Mouse (Mus musculus) right cerebral cortex, adult 18-20 months (tissue): ENCODE measurements at regions not wholly inside any gene's neighbourhood (a gene's known extent, or its start where the extent isn't known, plus 50 kb on each side); places are given as distances from the start of the nearest gene placed in this dataset.

Experiments
- DNase-seq: peaks from one replicate; pipeline ENCODE4 v3.0.0; 2022; ENCODE audit warnings: mixed read lengths

DNA sequence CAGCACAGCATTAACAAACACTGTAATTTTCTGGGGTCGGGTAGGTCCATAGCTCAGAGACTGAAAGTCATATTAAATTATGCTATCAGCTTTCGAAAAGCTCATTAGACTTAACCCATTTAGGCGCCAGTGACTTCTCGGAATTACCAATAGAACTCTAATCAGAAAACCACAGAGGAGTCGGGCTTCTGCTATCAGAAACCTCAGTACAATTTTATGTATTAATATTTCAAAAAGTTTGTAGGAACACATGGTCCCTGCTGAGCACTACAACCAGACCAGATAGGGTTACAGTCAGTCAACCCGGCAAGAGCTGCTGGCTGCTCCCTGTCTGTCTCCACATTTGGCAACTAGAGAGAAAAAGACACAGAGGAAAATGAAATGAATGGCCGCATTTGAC lies 647.3 kb upstream of the Pabpc4l start:
- no peak for DNase-seq

DNA sequence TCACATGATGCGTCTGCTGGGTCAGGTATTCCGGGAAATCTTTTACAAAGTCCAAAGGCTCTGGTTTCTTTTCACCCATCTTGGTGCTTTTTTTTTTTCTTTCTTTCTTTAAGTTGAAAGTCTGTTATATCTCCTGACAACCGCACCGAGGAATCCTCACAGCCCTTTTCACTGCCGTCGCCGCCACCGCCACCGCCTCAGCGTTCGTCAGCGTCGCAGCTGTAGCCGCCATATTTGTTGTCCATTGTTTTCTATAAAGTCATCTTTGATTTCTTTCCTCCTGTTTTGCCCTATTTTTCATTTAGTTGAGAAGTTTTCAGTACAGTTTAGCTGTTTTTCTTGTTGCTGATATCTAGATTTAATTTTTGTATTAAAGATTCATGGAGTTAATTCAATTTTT lies 603.5 kb upstream of the Pabpc4l start:
- DNase-seq, result no peak

DNA sequence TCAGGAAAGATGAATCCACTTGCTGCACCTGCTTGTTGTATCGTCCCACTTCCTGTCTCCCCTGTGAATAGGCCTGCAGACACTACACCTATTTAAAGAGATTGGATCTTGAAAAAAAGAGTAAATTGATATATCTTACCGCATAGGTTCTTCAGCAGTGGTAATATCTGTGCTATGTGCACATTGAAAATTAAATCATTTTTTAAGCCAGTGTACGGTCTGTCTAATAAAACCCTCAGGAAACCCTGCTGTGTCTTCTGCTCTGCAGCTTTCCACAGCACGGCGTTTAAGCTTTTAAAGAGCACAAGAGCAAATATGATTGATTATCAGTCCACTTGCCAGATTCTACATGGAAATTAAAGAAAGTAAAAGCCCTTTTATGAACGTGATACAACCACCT lies 577.7 kb upstream of the Pabpc4l start:
- DNase-seq, result no peak

DNA sequence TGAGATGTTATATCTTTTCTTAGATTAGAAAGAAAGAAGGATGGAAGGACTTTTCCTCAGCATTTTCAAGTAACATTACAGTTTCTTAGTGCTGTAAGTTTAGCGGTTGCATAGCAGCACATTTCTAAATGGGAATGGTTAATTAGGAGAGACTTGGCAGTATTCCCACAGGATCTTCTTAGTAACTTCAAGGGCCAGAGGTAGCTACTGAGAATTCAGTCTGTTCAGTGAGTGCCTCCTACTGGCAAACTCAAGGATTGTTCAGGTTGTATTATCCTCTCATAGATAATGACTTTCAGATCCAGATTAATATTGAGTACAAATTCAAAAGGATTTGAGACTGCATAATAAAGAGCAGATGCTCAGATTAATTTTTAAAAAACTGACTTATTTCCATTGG lies 571.3 kb upstream of the Pabpc4l start:
- no peak for DNase-seq

DNA sequence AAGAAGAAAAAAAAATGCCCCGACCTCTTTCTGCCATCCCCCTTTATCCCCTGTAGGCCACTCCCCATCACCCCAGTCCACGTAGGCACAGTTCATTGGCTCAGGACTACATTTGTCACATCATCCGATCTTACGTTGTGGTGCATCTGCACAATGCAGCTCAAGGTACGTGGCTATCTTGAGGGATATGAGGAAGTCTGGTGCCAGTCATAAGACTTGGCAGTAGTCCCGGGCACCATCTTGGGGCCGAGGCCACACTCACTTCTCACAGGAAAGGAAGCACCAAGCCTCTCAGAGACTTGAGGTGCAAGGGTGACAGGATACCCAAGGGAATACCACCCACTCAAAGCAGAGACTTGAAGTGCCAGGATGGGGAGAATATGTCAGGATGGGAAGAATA lies 570.5 kb upstream of the Pabpc4l start:
- no peak for DNase-seq

DNA sequence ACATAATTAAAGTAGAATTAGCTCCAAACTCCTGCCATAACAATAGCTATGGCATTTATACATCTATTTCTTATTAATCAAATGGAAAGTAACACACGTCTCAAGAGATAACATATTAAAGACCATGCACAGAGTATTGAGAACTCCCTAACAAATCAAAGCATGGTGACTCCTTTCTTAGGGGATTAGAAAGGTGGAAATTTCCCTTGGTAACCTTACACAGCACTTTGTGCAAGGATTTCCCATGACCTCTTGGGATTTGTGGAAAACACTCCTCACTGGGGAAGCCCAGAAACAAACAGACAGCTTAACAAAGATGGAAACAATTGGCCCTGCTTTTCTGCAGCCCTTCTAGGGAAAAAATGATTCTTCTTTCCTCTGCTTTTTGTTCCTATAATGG lies 562.4 kb upstream of the Pabpc4l start:
- no peak for DNase-seq

DNA sequence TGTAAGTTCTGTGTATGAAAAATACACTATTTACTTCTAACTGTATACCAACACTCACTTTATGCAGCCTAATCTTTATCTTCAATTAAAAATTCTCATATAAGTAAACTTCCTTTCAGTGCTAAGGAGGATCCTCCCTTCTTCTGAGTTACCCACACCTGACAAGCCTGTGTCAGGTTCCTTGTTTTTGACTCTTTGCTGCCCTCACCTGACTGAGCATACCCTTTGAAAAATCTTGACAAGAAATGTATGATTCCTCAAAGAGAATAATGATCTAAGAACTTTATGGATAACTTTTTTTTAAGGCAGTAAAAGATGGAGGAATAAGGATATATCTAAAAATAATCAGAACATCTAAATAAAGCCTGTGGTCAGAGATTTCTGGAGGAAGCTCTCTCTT lies 550.9 kb upstream of the Pabpc4l start:
- peak; percentile 14 for DNase-seq

DNA sequence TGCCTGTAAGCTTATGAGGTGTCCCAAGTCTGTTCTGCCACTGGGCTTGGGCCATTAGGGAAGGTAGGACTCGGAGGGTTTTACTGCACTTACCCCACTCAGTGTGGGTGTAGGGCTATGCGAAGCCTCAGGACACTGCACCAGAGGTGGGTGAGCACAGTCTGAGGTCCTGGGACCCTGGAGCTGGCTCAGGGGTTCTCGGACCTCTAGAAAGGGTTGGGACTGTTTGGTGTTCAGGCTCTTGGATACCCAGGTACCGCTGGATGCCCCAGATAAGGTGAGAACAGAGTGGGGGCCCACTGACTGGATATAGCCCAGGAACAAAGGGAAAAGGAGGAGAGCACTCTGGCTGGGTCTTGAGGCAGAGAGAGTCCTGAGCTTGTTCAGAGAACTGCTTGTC lies 522.7 kb upstream of the Pabpc4l start:
- DNase-seq, result no peak

DNA sequence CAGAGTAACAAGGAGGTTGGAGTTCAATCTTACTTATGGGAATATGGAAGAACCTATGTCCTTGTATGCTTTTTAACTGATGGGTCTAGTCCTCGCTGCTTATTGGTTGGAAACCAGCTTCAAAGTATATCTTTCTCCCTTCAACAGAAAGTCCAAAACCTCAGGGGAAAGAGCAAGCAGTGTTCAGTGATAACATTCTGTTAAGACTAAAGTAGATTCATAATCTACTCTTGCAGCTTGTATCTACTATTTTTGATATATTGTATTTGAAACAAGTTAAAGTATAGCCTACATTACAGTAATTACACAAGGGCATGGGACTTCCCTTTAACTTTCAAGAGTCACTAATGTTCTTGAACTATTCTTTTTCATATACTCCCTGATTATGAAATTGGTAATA lies 522.0 kb upstream of the Pabpc4l start:
- no peak for DNase-seq

DNA sequence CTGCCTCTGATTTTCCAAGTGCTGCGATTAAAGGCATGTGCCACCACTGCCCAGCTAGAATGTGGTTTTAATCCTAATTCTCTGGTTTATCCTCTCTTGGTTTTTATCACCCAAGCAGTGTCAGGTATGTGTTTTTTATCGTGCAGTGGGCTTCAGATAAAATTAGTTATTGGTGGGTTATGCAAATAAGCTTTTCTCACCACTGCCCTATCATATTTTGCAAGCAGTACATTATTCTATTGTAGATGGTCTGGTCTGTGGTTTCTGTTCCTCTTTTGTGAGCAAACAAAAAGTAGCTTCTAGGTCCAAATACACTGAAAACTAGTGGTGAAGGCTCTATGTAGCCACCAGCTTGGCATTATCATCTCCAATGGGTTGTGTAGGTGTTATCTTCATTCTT lies 503.4 kb upstream of the Pabpc4l start:
- no peak for DNase-seq

DNA sequence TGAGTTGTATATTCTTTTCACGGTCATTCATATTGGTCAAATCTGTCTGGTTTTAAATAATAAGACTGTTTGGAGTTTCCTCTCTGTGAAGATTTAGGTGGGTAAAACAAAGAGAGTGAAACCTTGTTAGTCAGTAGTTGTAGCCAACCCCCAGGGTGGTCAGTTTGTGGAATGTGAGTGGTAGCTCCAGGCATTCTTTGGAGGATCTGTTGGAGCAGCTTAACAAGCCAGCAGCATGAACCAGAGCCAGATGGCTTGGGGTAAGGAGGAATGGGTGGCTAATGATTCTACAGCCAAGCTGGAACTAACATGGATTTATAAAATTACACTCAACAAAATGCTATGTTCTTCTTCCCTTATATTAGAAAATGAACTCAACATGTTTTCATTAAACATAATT lies 489.7 kb upstream of the Pabpc4l start:
- DNase-seq, result no peak

DNA sequence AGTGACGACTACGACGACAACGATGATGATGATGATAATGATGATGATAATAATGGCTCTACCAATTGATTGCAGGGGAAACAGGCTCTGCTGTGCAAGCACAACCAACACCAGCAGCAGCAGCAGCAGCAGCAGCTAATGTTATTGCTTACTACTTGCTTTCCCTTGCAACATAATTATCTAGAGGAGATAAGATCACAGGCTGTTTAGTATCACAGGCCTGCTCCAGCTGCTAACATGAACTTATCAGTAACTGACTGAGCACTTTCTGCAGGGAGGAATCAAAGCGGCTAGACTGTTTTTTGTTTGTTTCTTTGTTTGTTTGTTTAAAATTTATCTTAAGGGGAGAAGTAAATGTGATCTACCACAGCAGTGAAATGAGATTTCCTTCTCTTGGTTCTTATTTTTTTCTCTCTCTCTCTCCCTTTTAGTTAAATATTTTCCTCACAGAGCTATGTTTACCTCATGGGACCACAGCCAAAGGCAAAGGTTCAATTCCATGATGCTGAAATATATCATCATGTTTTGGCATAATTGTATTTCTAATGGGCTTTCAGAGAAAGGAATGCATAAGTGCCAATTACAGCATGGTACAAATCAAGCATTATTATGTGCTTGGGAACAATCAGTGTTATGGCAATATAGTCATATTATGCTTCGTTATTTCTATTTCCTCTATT lies 443.2 kb upstream of the Pabpc4l start:
- DNase-seq, result no peak

DNA sequence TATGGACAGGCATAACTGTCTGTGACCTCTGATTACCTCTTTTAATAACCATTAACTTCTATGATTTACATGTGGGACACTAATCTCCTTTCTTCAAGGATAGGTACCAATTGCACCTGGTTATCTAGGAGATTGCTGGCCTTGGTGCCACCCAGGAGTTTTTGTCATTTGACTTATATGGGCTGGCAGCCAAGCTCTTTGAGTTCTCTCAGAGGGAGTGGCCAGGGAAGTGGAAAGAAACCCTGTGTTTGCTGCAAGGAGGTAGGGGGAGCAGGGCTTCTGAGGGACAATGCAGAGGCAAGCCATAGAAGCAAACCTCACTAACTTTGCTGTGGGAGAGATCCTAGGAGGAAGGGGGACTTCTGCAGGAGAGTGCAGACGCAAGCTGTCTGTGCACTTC lies 427.8 kb upstream of the Pabpc4l start:
- DNase-seq, result no peak

DNA sequence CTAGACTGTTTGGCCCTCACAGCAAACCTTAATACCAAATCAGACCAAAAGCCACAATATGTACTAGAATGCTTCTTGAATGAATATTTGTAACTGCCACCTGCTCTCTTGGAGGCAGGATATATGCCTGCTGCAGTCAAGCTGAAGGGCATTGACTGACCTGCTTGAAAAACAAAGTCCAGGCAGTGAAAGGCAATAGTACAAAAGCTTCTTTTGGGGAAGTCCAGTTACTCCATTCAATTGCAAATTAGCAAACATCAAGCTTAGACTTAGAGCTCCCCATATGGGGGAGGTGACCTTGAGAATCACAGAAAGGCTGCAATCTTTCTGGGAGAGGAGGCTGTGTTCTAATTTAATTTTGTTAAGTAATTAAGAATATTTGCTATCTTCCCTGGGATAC lies 422.9 kb upstream of the Pabpc4l start:
- no peak for DNase-seq

DNA sequence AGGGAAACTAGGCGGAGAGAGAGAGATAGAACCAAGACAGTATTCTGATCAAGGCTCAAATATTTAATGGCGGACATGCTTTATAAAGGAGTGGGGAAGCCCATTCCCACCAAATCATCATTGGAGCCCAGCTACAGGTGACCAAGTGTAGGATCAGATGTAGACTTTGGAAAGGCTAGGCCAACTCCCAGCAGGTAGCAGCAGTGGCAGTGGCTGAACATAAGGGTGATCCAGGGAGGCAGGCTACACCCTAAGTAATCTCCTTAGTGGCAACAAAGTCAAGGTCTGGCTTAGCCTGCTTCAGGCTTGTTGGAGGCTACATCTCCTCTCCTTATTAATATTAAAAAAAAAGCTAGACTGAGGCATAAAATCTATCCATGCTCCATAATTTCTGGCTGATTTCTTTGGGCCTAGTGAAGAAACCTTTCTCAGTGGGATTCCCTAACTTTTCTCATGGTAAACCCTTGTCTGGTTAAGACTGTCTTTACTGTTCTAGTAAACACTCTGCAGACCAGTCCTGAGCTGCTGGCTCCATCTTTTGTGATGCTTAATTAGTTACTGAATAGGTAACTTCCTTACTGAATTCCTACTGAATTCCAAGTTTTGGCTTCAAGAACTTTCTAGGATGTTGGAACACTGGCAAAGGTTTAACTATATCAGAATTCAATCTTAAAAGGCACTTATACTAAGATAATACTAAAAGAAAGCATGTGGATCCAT lies 421.7 kb upstream of the Pabpc4l start:
- DNase-seq, result no peak

DNA sequence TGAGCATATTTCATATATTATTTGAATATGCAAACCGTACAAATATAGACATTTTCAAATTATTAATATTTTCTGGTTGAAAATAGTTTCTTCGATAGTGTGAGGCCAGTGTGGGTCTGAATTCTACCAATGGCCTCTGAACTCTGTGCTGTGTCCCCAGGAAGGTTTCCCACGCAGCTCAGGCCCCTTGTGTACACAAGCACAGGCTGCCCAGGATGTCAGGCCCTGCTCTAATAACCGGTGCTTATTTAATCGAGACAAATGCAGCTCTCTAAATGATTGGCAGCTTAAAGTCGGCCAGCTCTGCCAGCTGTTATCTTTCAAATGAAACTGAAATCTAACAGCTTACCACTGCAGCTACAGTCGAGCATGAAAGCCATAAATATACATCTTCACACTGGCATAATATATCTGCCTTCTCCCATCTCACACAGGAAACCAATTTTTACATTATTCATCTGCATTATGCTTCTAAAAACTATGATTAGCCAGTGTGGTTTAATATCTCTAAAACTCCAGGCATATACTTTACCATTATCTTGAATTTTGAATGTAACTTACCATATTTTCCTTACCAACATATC lies 400.5 kb upstream of the Pabpc4l start:
- no peak for DNase-seq

DNA sequence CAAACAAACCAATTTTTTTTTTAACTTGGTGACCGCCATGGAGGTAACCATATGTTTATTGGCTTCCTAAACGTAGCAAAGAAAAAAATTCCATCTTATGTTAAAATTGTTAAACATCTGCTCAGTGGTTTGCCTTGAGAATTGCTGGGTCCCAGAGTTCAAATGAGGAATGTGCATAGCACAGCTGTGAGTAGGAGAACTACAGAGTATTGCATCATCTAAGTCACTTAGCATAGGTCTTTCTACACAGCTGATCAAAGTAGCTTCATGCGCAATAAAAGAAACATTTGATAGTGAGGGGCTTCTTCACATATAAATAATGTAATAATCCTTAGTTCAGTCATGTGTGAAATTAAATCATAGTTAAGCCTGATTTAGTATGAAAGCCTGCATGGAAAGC lies 380.7 kb upstream of the Pabpc4l start:
- no peak for DNase-seq
